Mouse (Mus musculus): Measurements from ENCODE around the gene Trpm1. TPM values are rescaled to one million over a fixed set of nuclear protein-coding genes. Genes with fewer than 3 reads are reported as not detected.

Gene Trpm1
- total RNA-seq, 2 experiments from 2014 or later = not detected

- no peak for DNase-seq
Observed at GRCm38 (mm10) chr7:64236521-64236920, 82.9 kb downstream of the Trpm1 start.

- DNase-seq = peak in 1 of 2 experiments; percentile 15
Observed at GRCm38 (mm10) chr7:64237747-64238146, 84.1 kb downstream of the Trpm1 start.

- DNase-seq = no peak
Observed at GRCm38 (mm10) chr7:64238410-64239086, 84.9 kb downstream of the Trpm1 start.

GRCm38 (mm10) chr7:64239138-64239805 is 85.6 kb downstream of the Trpm1 start:
- no peak for DNase-seq

GRCm38 (mm10) chr7:64239806-64240315 is 86.2 kb downstream of the Trpm1 start:
- no peak for DNase-seq

GRCm38 (mm10) chr7:64242424-64242823 is 88.8 kb downstream of the Trpm1 start:
- DNase-seq = no peak

GRCm38 (mm10) chr7:64244371-64244770 is 90.7 kb downstream of the Trpm1 start:
- DNase-seq = no peak

- DNase-seq = no peak
Observed at GRCm38 (mm10) chr7:64246713-64247112, 93.1 kb downstream of the Trpm1 start.

- no peak for DNase-seq
Observed at GRCm38 (mm10) chr7:64248352-64248751, 94.7 kb downstream of the Trpm1 start.

GRCm38 (mm10) chr7:64249715-64250114 is 96.1 kb downstream of the Trpm1 start:
- DNase-seq = no peak

- no peak for DNase-seq
Observed at GRCm38 (mm10) chr7:64250417-64250816, 96.8 kb downstream of the Trpm1 start.

- no peak for DNase-seq
Observed at GRCm38 (mm10) chr7:64253736-64254135, 100.1 kb downstream of the Trpm1 start.

- DNase-seq = no peak
Observed at GRCm38 (mm10) chr7:64265502-64266279, 112.1 kb downstream of the Trpm1 start.

GRCm38 (mm10) chr7:64266587-64266986 is 113.0 kb downstream of the Trpm1 start:
- DNase-seq = no peak

- no peak for DNase-seq
Observed at GRCm38 (mm10) chr7:64271926-64272325, 118.3 kb downstream of the Trpm1 start.

GRCm38 (mm10) chr7:64275518-64275917 is 121.9 kb downstream of the Trpm1 start:
- no peak for DNase-seq

GRCm38 (mm10) chr7:64276921-64277320 is 123.3 kb downstream of the Trpm1 start:
- no peak for DNase-seq

GRCm38 (mm10) chr7:64278526-64278925 is 124.9 kb downstream of the Trpm1 start:
- DNase-seq = no peak

- no peak for DNase-seq
Observed at GRCm38 (mm10) chr7:64279548-64279947, 125.9 kb downstream of the Trpm1 start.

GRCm38 (mm10) chr7:64286566-64286965 is 132.9 kb downstream of the Trpm1 start:
- DNase-seq = no peak

- peak; percentile 97 to 98 for DNase-seq
Observed at GRCm38 (mm10) chr7:64287414-64288091, 133.9 kb downstream of the Trpm1 start, which contains the start of gene Mtmr10. TSS of gene Mtmr10 (plus strand) at chr7:64287653.

- no peak for DNase-seq
Observed at GRCm38 (mm10) chr7:64289416-64289815, 135.8 kb downstream of the Trpm1 start.

Data from layer of hippocampus, postnatal 36 days (tissue).